Mouse (Mus musculus) erythroblast, embryonic 14.5 days (primary cell): Measurements from ENCODE around the gene Herc2.

ENCODE experiments used
- GATA1 ChIP-seq: IDR thresholded peaks from 2 replicates; pipeline ENCODE4 v1.6.1; 2012; ENCODE audit warnings: low read length, inconsistent platforms, mixed read lengths
- TAL1 ChIP-seq: IDR thresholded peaks from 3 replicates; pipeline ENCODE4 v1.6.1; 2012; ENCODE audit warnings: low read length, inconsistent platforms, mixed read lengths

- TF ChIP-seq GATA1 (no peak), TAL1 (no peak)
Measured at GRCm38 (mm10) chr7:56121425-56121824, 71.4 kb downstream of the Herc2 start.
